Mouse (Mus musculus) large intestine, adult 2 months (tissue): Measurements from ENCODE around the gene Ggn. TPM values are rescaled to one million over a fixed set of nuclear protein-coding genes. Genes with fewer than 3 reads are reported as not detected.
"Not testable (repeated sequence)": the region's sequence is repeated elsewhere in the genome, so short reads cannot be mapped to it uniquely, and the experiment has no call there.

ENCODE experiments used
- DNase-seq: peaks from one replicate; pipeline ENCODE4 v3.0.0-alpha.2; 2012; ENCODE audit warnings: low read depth, low spot score
- WGBS: fragments of 180-500 bp; shearing (Covaris S2); methylation state at CpG from one replicate; pipeline ENCODE4 v1.1.7; 2018; 5-methylcytosine and 5-hydroxymethylcytosine counted together
- polyA plus RNA-seq: library from polyadenylated mRNA; depleted of rRNA; stranded (reverse); fragments of >200 nt; gene quantifications from 2 replicates; pipeline ENCODE4 v1.2.3, GENCODE M21; 2012; rRNA removed

The Ggn gene
- polyA plus RNA-seq, 1 experiment = 0.47 TPM

- 60% methylated on average over 6 of the region's 6 CpGs for WGBS
- no peak for DNase-seq
Measured at GRCm38 (mm10) chr7:29202577-29202976, 32.6 kb downstream of the Ggn start.

- WGBS = 15% methylated on average over 15 of the region's 15 CpGs
Measured at GRCm38 (mm10) chr7:29211013-29211412, 41.0 kb downstream of the Ggn start.

GRCm38 (mm10) chr7:29211415-29212198 is 41.6 kb downstream of the Ggn start:
- 4% methylated on average over 34 of the region's 34 CpGs for WGBS
- peak; percentile 37 for DNase-seq

More at GRCm38 (mm10) chr7:29211013-29211412, 41.0 kb downstream of the Ggn start:
- not testable (repeated sequence) for DNase-seq

- no peak for DNase-seq
- 39% methylated on average over 26 of the region's 26 CpGs for WGBS
Measured at GRCm38 (mm10) chr7:29212199-29212765, 42.3 kb downstream of the Ggn start.

- not testable (repeated sequence) for DNase-seq
- WGBS = 62% methylated on average over 40 of the region's 40 CpGs
Measured at GRCm38 (mm10) chr7:29212775-29213560, 43.0 kb downstream of the Ggn start.

GRCm38 (mm10) chr7:29213675-29214082 is 43.7 kb downstream of the Ggn start, which contains the start of gene Catsperg1:
Catsperg1 (minus strand) TSS chr7:29214035.
- DNase-seq = no peak
- WGBS = 29% methylated on average over 20 of the region's 20 CpGs

GRCm38 (mm10) chr7:29214236-29214635 is 44.2 kb downstream of the Ggn start:
- 46% methylated on average over 2 of the region's 2 CpGs for WGBS
- DNase-seq = no peak

GRCm38 (mm10) chr7:29214846-29215245 is 44.8 kb downstream of the Ggn start:
- 72% methylated on average over 15 of the region's 15 CpGs for WGBS
- DNase-seq = no peak

Other genes starting within 250 kb of the Ggn start
- 542 and 776 TPM in 2 replicates for gene Actn4, start 207.9 kb upstream of the Ggn start, polyA plus RNA-seq
- 281 and 323 TPM in 2 replicates for gene Eif3k, start 188.3 kb upstream of the Ggn start, polyA plus RNA-seq
- 21.4 and 27.4 TPM in 2 replicates for gene Map4k1, start 188.2 kb upstream of the Ggn start, polyA plus RNA-seq
- 0.09 and 0.11 TPM in 2 replicates for gene Ryr1, start 45.0 kb upstream of the Ggn start, polyA plus RNA-seq
- 2.1 and 2.9 TPM in 2 replicates for gene Rasgrp4, start 35.4 kb upstream of the Ggn start, polyA plus RNA-seq
- gene Fam98c, start 14.0 kb upstream of the Ggn start, polyA plus RNA-seq = 115 and 131 TPM in 2 replicates
- gene Spred3, start 201 bp downstream of the Ggn start, polyA plus RNA-seq = 1.1 and 1.8 TPM in 2 replicates
- gene Psmd8, start 10.5 kb downstream of the Ggn start, polyA plus RNA-seq = 201 and 229 TPM in 2 replicates
- gene Catsperg1, start 43.8 kb downstream of the Ggn start, polyA plus RNA-seq = 0.56 and 0.80 TPM in 2 replicates
- gene Kcnk6, start 62.3 kb downstream of the Ggn start, polyA plus RNA-seq = 26.5 and 33.1 TPM in 2 replicates
- 49.5 and 53.2 TPM in 2 replicates for gene Yif1b, start 68.1 kb downstream of the Ggn start, polyA plus RNA-seq
- gene 2200002D01Rik, start 78.3 kb downstream of the Ggn start, polyA plus RNA-seq = 527 and 553 TPM in 2 replicates
- gene Spint2, start 111.7 kb downstream of the Ggn start, polyA plus RNA-seq = 1,158 and 1,420 TPM in 2 replicates
- 31.2 and 33.4 TPM in 2 replicates for gene Ppp1r14a, start 119.1 kb downstream of the Ggn start, polyA plus RNA-seq
- gene Dpf1, start 133.7 kb downstream of the Ggn start, polyA plus RNA-seq = 0.45 and 0.55 TPM in 2 replicates